Mouse (Mus musculus) retina, embryonic 14.5 days (tissue): ENCODE measurements around the gene Smarca4.

Experiments
- DNase-seq: peaks from one replicate; pipeline ENCODE4 v3.0.0-alpha.2; 2015; ENCODE audit warnings: low spot score

Gene Smarca4

DNA sequence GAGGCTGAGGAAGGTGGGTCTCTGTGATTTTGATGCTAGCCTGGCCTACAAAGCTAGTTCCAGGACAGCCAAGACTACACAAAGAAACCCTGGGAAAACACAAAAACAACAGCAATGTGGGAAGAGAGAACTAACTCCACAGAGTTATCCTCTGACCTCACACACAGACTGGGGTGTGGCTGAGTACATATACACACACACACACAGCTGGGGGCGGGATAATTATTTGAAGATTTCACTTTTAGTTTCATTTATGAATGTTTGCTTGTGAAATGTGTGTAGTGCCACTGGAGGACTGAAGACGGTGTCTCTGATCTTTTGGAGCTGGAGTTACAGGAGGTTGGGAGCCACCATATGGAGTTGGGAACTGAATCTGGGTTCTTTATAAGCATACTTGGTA, 14.9 kb upstream of the Smarca4 start:
- no peak for DNase-seq

DNA sequence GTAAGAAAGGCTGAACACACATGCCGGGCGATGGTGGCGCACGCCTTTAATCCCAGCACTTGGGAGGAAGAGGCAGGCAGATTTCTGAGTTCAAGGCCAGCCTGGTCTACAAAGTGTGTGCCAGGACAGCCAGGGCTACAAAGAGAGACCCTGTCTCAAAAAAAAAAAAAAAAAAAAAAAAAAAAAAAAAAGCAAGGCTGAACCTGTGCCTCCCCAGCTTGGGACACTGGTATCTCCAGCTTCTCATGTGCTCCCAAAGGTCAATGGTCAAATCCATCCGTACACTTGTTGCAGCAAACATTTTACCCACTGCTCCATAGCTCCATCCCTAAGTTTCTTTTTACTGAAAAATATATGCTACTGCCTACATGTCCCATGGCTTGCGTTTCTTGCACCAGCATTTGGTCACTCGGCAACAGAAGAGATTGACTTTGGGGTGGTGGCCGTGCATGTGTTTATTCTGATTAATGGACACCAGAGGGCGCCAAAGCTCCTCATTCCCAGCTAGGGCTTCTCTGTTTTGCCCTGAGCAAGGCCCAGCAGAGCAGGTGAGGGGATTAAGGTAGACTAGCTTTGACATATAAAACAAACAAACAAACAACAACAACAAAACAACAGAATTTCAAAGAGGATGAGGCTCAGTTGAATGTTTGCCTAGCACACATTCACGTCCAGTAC, 14.1 kb upstream of the Smarca4 start:
- DNase-seq = peak; percentile 90

DNA sequence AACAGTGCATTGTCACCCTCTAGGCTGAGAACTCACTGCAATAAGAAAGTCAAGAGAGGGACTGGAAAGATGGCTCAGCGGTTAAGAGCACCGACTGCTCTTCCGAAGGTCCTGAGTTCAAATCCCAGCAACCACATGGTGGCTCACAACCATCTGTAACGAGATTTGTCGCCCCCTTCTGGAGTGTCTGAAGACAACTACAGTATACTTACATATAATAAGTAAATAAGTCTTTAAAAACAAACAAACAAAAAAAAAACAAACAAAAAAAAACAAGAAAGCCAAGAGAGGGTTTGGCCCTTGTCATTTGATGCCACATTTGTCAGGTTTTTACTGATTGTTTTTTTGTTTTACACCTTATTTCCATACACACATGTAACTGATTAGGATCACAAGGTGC, 11.8 kb upstream of the Smarca4 start:
- no peak for DNase-seq

DNA sequence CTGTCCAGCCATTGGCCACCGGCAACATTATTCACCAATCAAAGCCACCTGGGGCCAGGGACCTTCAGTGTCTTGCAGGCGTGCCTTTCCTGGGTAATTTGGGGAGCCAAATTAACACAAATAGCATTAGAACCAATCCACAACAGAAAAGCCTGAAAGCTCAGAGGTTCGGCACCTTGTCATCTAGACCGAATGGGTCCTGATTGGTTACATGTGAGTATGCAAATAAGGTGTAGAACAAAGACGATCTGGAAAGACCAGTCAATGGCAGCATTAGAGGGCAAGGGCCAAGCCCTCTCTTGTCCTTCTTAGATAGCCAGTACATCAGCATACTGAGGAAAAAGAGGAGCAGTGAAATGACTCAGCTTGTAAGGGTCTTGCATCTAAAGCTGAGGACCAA, 10.1 kb upstream of the Smarca4 start:
- DNase-seq = no peak

DNA sequence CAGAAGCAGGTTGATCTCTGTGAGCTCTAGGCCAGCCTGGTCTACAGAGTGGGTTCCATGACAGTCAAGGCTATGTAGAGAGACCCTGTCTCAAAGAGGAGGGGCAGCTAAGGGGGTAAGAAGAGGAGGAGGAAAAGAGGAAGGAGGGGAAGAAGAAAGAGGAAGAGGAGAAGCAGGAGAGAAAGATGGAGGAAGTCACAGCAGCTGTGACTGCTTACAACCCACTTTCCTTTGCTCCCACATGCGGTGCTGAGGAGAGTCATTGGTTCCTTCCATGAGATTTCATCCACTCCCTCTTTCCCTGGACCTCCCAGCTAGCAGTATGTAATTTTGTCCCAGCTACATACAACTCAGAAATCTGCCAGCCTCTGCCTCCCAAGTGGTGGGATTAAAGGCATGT, 9.3 kb upstream of the Smarca4 start:
- DNase-seq = no peak

DNA sequence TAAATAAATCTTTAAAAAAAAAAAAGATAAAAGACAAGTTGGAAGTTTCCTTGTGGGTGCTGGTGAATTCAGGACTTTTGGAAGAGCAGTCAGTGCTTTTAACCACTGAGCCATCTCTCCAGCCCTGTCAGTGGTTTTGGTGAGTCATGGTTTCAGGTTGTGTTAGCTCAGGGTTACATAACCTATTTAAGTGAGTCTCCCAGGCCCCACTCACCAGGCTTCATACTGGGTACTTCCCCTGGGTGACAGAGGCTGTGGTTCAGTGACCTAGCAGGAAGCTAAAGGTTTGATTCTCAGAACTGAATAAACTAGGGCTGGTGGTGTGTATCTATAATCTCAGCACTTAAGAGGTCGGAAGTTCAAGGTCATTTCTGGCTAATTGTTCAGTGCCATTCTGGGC, 6.1 kb upstream of the Smarca4 start:
- DNase-seq = no peak

DNA sequence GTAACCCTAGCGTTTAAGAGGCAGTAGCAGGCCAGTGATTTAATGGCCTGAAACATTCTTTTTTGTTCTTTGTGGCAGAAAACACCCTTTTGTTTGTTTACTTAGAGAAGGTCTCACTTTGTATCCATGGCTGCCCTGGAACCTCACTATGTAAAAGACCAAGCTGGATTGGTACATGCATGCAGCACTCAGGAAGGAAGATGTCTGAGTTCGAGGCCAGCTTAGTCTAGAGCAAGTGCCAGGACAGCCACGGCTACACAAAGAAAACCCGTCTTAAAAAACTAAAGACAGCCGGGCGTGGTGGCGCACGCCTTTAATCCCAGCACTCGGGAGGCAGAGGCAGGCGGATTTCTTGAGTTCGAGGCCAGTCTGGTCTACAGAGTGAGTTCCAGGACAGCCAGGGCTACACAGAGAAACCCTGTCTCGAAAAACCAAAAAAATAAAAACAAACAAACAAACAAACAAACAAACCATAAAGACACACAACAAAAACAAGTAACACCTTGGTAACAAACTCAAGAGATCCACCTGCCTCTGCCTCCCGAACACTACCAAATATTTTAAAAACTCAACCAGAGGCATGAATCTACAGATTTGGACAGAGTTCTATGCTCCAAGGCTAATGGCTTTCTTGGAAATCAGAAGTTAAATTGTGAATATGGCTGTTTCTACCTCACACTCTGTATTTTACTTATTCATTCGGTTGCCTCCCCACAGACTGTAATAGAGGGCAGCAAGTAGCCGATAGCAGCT, 929 bp upstream of the Smarca4 start:
- no peak for DNase-seq

DNA sequence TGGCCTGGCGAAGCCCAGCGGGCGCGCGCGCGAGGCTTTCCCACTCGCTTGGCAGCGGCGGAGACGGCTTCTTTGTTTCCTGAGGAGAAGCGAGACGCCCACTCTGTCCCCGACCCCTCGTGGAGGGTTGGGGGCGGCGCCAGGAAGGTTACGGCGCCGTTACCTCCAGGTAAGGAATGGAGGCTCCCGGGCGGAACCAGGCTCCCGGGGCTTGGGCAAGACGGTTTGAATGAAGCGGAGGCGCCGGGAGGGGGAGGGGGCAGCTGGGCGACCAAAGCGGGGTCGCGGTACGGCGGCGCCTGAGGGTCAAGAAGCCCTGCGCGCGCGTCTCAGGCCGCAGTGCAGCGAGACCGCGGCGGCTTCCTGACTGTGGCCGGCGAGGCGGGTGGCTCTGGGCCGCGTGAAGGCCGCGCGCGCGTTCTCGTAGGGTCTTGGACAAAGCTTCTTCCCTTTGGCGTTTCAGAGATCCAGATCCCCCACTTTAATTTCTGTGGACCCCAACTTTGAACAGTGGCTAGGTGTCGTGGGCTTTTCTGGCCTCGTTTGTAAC, 338 bp downstream of the Smarca4 start:
- DNase-seq = peak; percentile 95

DNA sequence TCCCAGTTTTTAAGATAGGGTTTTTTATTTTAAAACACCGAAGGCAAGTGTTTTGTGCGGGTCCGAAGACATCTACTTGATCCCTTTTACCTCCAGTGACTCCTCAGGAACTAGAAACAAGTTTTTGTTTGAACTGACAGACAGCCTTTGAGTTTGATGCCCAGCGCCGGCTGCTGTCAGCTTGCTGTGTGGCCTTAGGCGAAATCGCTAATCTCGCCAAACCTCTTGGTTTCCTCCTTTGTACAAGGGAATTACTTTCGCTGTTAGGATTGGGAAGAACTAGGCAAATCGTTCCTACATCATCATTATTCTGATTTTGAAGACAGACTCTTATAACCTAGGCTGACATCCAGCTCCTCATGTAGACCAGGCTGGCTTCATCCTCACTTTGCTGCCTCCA, 1.1 kb downstream of the Smarca4 start:
- peak; percentile 38 for DNase-seq

DNA sequence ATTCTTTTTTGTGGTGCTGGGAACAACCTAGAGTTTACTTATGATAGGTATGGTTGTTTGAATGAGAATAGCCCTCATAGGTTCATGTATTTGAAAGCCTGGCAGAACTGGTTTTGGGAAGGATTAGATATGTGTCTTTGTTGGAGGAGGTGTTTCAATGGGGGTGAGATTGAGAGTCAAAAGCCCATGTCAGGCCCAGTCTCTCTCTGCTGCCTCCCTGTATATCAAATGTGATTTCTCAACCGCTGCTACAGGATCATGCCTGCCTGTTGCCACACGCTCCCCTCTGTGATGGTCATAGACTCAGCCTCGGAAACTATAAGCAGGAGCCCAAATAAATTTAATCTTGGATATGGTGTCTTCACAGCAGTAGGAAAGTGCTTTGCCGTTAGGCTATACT, 4.3 kb downstream of the Smarca4 start:
- no peak for DNase-seq

DNA sequence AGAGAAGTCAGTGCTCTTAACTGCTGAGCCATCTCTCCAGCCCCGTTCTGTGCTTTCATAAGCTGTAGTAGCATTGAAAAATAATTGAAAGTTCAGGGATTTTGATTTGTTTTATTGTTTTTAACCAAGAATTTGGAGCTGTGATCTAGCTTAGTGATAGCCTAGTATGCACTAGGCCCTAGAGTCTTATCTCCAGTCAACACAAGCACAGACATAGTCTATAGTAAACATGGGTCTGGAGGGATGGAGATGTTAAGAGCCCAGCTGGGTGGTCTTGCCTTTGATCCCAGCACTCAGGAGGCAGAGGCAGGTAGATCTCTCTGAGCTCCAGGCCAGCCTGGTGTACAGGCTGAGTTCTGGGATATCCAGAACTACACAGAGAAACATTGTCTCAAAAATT, 6.7 kb downstream of the Smarca4 start:
- no peak for DNase-seq

DNA sequence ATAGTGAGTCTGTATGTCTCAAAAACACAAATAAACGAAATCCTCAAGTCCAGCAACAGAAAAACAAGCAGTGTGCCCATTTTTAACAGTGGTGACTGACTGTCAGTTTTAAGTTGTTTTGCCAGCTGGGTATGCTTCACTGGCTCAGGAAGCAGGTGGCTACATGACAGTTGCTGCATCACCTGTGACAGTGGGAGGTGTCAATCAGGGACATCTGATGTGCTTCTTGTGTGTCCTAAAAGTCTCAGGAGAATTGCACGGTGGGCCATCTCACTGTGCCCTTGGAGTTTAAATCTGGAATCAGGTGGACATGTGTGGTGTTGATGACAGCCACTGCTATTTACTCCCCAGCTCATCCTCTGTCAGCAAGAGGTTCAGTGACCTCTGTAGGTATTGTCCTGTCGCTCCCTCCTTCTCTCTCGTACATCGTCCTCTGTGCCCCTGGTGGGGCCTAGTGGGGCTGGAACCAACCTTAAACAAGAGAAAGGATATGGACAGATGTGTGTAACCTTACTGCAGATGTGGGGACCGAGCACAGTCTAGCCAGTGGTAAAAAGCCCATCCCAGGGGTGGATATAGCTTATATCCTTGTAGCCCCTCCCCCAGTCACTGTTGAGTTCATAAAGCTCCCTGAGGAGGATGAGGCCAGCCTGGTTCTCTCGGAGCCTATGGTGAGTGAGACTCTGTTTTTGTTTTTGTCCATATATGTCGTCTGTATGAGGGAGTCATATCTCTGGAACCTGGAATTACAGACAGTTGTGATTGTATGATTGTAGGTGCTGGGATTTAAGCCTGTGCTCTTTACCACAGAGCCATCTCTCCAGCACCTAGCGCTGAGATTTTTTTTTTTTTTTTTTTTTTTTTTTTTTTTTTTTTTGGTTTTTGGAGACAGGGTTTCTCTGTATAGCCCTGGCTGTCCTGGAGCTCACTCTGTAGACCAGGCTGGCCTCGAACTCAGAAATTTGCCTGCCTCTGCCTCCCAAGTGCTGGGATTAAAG, 9.7 kb downstream of the Smarca4 start:
- DNase-seq = no peak

DNA sequence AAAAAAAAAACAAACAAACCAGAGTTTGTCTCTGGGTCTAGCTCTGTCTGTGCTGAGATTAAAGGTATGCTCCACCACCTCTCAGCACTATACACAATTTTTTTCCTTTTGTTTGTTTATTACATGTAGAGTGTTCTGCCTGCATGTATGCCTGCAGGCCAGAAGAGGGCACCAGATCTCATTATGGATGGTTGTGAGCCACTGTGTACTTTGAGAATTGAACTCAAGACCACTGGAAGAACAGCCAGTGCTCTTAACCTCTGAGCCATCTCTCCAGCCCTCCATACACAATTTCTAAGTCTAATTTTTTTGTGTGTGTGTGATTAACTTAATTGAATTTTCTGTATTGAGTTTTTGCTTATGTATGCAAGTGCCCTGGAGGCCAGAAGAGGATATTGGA, 10.6 kb downstream of the Smarca4 start:
- no peak for DNase-seq

DNA sequence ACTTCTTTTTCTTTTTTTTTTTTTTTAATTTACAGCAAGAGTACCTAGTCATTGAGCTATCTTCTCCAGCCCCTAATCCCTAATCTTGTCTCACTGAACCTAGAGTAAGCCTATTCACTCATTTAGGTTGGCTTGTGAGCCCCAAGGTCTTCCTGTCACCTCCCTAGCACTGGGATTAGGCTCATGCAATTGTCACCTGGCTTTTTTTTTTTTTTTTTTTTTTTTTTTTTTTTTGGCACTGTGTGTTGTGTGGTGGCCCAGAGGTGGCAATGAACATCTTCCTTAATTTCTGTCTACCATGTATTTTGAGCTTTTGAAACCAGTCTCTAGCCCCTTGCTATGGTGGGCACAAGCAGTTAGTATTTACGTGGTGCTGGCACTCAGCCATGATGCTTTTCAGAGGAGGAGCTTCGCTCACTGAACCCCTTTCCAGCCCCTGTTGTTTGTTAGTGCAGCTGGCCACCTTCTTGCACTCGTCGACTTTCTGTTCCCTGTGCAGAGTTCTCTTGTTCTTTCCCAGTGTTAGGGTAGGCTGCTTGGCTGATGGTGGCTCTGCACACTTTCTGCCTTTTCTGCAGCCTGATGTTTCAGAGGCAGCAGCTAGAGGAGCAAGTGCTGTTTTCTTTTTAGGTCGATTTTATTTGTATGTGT, 11.3 kb downstream of the Smarca4 start:
- DNase-seq = no peak

DNA sequence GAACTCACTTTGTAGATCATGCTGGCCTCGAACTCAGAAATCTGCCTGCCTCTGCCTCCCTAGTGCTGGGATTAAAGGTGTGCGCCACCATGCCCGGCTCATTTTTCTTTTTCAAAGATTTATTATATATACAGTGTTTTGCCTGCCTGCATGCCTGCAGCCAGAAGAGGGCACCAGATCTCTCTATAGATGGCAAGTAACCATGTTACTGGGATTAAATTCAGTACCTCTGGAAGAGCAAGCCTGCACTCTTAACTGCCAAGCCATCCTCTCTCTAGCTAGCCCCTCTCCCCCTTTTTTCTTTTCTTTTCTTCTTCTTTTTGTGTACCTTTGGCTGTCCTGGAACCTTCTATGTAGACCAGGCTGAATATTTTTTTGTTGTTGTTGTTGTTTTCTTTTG, 14.7 kb downstream of the Smarca4 start:
- DNase-seq = peak; percentile 51

DNA sequence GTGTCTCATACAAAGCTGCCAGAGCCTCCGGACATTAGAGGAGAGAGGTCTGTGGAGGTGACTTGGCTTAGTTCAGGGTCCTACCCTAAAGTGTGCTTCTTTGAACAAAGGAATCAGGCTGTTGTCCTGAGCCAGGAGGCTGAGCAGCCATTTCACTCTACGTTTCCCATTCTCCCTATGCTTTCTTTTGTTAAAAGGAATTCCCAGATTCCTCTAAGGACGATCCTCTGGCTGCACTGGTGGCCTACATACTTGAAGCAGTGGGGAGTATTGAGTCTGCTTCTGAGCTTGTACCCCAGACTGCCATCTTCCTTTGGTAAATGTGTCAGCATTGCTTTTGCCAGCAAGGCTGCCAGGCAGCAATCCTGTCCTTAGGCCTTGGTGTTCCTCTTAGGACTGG, 17.1 kb downstream of the Smarca4 start:
- no peak for DNase-seq

DNA sequence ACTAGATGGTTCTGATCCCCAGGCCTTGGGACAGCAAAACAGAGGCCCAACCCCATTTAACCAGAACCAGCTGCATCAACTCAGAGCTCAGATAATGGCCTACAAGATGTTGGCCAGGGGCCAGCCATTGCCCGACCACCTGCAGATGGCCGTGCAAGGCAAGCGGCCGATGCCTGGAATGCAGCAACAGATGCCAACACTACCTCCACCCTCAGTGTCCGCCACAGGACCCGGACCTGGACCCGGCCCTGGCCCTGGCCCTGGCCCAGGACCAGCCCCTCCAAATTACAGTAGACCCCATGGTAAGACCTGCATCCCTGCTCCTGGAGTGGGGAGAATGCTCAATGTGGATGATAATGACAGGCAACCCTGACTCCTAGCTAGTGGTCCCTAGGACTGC, 19.7 kb downstream of the Smarca4 start:
- DNase-seq = no peak

DNA sequence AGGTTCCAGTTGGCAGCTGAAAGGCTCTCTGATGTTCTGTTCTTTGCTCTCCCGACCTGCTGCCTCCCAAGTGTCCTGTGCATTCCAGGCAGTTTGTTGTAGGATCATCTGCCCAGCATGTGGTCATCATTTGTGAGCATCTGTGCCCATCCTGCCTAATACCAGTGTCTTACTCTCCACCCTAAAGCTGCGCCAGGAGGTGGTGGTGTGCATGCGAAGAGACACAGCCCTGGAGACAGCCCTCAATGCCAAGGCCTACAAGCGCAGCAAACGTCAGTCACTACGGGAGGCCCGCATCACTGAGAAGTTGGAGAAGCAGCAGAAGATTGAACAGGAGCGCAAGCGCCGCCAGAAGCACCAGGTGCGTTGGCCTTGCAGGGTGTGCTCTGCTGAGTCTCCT, 23.1 kb downstream of the Smarca4 start:
- no peak for DNase-seq

DNA sequence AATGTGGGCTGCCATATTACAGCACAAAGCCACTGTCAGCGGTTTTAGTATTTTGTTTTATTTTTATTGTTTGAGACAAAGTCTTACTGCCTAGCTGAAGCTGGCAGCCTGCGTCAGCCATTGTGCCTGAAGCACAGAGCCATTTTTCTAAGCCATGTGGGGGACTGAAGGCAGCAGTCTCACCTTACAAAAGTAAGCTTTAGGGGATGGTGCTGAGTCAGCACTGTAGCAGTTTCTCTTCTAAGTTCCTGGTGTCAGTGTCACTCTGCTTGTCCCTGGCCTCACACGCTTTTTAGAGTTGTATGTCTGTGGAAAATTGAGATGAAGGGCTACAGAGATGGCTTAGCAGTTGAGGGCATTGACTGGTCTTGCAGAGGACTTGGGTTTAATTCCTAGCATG, 30.4 kb downstream of the Smarca4 start:
- DNase-seq = no peak

DNA sequence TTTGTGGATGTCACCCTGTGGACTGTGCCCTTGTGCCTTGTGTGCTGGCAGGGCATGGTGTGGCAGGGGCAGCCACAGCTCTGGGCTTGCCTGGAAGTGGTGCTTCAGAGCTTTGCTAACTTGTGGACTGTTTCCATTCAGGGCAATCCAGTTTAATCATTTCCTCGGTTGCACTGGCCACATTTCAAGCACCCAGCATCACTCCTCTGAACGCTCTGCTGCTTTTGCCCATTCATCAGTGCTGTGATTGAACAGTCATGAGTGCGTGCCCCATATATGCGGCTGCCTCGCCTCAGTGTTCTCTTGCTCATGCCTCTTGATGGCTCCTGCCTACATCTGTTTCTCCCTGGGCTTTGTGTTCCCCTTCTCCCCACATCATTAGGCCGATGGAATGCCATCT, 31.8 kb downstream of the Smarca4 start:
- no peak for DNase-seq

DNA sequence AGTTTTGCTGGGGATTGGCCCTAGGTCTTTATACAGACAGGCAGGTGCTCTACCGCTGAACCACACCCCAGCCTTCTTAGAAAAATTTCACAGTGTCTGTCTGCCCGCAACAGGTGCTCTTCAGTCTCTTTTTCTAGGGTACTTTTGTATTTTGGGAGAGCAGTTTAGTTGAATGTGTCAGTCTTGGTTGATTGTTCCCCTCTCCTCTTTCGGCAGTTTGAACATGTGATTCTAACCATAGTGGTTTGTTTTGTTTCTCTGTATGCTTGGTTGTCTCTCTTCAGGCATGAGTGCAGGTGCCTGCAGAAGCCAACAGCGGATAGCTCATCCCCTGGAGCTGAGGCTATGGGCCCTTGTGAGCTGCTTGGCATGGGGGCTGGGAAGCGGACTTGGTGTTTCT, 36.3 kb downstream of the Smarca4 start:
- no peak for DNase-seq

DNA sequence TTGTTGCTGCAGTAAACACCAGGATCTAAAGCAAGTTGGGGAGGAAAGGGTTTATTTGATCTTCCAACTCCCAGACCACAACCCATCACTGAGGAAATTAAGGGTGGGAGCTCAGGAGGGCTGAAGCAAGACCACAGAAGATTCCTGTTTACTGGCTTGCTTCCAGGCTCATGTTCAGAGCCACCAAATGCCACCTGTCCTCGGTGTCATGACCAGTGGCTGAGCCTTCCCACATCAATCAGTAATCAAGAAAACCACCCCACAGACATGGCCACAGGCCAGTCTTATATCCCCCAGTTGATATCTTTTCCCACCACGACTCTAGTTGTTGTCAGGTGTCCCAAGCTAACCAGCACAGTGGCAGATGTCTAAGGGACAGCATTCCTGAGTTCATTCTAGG, 37.3 kb downstream of the Smarca4 start:
- no peak for DNase-seq
